Mouse (Mus musculus) NIH3T3 (cell line): ENCODE results near the gene Myh1.

Experiments
- DNase-seq: peaks from one replicate; pipeline ENCODE4 v3.0.0-alpha.2; 2012; ENCODE audit warnings: low read depth

Myh1 gene

DNA sequence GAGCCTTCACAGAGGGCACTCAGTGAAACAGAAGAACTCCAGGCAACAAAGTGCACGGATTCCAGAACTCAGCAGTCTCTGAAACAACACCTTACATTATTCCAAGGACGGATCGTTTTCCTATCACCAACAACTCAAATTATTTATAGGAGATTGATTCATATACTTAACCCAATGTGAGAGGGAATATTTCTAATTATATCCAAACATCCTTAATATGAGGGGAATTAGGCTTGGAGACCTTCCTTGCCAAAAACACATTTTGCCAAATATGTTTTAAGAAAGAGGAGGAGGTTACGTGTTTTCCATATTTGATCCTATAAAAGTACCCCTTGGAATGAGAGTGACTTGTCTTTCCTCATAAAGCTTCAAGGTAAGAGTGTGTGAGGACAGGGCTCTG, at the start of gene Myh1:
Myh1 (plus strand) TSS at position 301 of the 400 bp plus-strand sequence.
- DNase-seq, result no peak

DNA sequence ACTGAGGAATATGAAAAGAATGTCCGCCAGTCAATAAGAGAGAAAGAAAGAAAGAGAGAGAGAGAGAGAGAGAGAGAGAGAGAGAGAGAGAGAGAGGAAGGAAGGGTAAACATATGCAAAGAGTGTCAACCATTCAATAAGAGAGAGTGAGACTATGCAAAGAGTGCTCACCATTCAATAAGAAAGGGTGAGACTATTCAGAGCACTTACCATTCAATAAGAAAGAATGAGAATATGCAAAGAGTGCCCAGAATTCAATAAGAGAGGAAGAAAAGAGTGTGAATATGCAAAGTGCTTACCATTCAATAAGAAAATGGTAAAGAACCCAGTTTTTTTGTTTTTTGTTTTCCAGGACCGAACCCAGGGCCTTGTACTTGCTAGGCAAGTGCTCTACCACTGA, 49.6 kb upstream of the Myh1 start:
- no peak for DNase-seq

DNA sequence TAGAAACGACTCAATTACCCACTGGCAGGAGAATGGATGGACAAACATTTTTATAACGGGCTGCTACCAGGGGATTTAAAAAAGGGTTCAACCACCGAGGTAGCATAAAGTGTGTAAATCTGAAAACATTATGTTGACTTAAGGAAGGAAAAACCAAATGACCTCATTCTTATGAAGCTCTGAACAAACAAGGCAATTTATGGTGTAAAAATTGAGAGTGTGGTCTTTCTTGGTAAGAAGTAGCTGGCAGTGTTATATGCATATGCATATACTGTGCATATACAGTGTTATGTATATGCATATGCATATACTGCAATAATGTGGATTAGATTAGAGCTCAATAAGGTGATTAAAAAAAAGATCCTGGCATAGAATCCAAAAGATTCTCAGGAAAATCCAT, 48.7 kb upstream of the Myh1 start:
- no peak for DNase-seq

DNA sequence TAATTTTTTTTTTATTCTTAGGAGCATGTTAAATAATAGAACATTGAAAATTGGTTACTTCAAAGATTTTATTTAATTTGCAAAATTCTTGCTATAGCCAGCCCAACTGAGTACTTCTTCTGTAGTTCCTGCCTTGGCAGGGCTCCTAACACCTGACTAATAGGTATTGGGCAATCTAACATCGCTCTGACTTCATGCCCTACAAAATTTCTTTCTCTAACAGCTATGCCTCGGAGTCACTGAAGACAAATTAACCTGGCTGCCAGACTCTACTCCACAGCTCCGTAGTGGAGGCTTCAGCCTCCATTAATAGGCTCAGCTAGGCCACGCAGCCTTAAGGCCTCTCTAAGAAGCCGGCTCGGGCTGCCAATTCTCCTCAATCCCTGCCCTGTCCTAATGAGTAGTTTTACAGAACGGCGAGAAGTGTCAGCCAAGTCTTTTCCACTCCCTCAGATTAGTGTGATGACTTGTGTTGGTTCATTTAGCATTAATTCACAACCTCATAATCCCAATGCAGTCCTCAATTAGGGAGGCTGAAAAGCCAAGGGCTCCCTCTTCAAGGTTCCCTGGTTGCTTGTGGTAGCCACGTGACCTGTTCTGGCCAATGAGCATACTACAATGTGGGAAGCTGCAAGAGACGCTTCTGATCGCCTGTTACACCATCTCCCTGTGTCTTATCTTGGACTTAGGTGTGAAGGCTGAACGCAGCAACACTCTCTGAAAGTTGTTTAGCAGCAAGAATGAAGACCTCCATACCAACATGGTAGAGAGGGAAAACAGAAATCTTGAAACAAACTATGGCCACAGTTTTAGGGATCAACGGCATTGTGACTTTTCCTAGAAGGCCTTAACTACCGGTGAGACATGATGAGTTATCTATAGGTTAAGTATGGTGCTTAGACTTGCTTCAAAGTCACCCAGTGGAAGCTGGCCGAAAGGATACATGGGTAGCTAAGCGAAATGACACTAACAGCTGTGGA, 47.9 kb upstream of the Myh1 start:
- peak; percentile 38 for DNase-seq

DNA sequence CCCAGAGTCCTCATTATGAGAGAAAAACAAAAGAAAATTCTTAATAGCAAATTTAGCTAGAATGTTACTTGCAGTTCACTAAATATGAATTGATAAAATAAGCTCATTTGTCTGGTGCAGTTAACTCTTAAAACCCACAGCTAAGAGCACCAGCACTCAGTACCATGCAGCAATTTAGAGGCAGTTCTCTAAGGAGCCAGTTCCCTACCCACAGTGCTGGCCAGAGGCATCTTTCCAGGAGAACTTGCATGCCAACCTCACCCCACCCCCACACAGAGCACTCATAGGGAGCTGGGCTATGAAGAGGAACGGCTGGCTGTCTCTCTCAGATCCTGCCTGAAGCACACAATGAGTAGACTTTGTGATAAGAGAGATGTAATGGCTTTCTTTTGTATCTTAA, 46.7 kb upstream of the Myh1 start:
- peak; percentile 5 for DNase-seq

GRCm38 (mm10) chr11:67153843-67154242, 46.0 kb upstream of the Myh1 start:
- no peak for DNase-seq

DNA sequence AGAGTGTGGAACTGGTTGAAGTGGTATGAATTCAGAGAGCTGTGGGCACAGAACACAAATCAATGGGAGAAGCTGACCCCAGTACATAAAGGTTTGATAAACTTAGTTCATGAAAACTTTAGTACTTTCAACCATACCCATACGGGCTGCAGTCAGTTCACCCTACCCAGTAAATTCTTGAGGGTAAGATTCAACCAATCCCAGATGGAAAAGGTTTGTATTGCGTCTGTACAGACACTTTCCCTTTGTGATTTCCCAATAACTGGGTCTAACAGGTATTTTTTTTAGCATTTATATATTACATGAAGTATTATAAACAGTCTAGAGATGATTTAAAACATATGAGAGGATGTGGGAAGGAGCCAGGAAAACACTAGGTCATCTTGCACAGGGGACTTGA, 44.2 kb upstream of the Myh1 start:
- no peak for DNase-seq

GRCm38 (mm10) chr11:67160131-67160530, 39.7 kb upstream of the Myh1 start:
- no peak for DNase-seq

DNA sequence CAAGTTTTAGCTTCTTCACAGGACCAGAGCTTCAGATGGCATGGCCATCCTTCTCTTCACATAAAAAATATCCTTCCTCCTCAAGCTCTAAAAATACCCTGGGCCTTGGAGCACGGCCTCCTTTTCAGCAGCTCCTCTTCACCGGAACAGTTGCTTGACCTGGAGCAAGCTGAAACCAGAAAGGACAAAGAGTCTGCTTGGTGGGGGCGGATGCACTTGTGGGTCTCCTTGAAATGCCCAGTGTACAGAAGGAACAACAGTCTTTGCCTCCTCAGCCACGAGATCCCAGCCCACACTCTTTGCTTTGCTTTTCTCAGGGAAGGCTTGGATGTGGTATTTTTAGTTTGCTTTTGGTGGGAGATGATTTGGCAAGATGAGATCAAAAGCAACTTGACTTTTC, 36.2 kb upstream of the Myh1 start:
- DNase-seq, result no peak

GRCm38 (mm10) chr11:67164851-67165250, 35.0 kb upstream of the Myh1 start:
- no peak for DNase-seq

DNA sequence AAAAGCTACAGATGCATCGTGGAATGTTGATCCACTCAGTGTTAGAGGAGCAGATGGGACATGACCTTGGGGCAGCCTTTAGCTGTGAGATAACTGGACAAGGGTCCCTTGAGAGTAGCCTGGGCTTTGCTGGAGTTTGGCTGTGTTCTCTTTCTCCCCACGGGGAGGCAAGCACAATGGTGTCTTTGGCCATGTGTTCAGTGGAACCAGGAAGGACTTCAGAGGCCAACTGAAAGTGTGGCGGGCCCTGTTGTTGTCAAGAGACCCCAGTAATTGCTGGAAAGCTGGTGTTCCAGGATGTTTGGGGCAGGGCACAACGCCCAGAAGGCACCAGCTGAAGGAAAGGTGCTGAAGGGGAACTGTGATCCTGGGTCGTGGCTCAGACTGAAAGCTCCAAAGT, 30.6 kb upstream of the Myh1 start:
- no peak for DNase-seq

- DNase-seq, result no peak
Measured at GRCm38 (mm10) chr11:67170727-67171126, 29.1 kb upstream of the Myh1 start, which contains the start of gene Myh2. Myh2 (plus strand) TSS chr11:67171027.

- DNase-seq, result no peak
Measured at GRCm38 (mm10) chr11:67172439-67172838, 27.4 kb upstream of the Myh1 start.

DNA sequence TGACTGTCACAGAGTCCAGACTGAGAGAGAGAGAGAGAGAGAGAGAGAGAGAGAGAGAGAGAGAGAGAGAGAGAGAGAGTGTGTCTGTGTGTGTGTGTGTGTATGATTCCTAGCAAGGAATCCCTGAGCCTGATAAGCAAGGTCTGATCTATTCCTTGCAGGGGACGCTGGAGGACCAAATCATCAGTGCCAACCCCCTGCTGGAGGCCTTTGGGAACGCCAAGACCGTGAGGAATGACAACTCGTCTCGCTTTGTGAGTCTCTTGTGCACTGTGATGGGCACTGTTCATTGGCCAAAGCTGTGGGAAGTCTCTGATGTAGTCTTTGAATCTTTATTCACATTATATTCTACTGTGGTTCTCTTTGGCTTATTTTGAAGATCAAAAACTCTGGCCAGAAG, 23.5 kb upstream of the Myh1 start:
- no peak for DNase-seq

DNA sequence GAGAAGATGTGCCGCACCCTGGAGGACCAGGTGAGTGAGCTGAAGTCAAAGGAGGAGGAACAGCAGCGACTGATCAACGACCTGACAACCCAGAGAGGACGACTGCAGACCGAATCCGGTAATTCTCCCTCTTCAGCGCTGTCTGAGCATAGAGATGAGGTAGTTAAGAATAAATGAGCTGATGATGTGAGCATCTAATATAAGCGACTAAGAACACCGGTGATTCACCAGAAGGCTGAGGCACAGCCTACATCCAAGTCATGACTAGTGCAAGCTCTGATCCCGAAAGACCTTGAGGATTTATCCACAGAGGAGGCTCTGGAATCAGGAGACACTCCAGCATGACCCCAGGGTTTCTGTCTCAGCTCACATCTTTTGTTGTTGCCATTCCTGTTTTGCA, 9.5 kb upstream of the Myh1 start:
- DNase-seq, result no peak

DNA sequence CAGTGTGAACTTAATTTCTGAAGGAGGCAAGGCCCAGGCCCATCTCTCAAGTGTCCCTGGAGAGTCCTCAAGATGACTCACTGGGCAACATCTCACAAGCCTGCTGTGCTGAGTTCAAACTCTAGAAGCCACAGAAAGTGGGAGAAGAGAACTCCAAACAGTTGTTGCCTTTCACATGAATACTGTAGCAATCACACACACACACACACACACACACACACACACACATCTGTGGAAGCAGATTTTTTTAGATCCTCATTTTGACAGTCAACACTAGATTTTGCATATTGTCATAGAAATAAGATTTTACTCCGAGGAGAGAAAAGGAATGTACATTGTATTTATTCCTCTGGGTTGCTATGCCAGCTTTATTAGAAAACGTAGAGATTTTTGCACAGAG, 9.0 kb upstream of the Myh1 start:
- DNase-seq, result no peak

DNA sequence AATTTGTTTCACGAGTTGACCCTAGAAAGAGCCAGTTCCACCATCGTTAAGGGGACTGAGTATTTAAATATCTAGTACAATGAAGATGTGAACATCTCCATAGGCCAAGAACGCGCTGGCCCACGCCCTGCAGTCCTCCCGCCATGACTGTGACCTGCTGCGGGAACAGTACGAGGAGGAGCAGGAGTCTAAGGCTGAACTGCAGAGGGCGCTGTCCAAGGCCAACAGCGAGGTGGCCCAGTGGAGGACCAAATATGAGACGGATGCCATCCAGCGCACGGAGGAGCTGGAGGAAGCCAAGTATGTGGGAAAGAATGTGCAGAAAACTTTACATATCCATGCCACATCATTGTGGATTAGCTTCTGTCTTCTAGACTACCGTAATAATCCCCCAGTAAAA, 8.4 kb upstream of the Myh1 start:
- no peak for DNase-seq

DNA sequence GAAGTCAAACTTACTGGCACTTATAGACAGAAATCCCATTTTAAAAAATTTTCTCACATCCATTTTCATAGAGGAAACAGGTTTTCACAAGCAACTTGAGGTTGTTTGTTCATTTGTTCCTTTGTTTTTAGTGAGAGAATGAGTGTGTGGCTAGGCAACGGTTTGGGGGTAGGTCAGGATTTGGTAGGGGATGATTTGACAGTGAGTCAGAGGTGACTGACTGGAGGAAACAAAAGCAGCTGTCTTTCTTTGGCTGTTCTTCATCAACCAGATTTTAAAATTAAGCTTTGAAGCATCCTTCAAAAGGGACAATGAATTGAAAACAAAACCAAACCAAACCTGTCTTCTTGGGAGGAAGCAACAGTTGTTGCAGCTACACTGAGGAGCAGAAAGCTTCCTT, 531 bp upstream of the Myh1 start:
- DNase-seq, result peak; percentile 19

DNA sequence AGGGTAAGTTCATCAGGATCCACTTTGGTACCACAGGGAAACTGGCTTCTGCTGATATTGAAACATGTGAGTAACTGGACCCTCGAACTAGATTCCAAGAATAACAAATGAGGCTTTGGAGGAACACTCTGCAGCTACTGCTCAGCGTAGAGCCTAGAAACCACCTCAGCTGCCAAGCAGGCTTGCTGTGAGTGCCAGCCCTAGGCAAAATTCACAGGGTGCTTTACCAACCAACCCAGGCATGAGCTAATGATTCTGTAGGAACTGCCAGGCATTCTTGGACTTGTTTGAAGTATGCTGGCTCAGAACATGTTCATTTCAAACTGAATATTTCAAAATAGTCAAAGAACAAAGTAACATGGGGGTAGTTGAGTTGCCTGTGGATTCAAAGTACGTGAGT, 4.9 kb downstream of the Myh1 start:
- no peak for DNase-seq

- peak; percentile 16 for DNase-seq
Measured at GRCm38 (mm10) chr11:67221803-67222202, 22.0 kb downstream of the Myh1 start.

GRCm38 (mm10) chr11:67224466-67224865, 24.6 kb downstream of the Myh1 start:
- peak; percentile 40 for DNase-seq

DNA sequence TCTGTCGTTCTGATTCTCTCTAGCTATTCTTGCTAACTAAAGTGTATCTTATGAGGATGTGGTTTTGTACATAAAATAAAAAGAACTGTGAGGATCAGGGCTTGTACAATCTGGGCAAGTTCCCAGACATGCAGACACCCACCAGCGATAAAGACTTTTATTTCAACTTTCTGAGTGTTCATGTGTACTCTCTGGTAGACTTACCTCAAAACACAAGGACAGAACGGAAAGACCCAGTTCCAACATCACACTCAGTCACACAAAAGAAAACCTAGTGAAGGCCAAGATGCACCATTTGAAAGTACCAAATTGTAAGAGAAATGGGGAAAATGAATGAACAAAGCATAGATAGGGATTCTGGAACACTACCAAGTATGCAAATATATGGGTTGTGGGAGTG, 28.9 kb downstream of the Myh1 start:
- no peak for DNase-seq

DNA sequence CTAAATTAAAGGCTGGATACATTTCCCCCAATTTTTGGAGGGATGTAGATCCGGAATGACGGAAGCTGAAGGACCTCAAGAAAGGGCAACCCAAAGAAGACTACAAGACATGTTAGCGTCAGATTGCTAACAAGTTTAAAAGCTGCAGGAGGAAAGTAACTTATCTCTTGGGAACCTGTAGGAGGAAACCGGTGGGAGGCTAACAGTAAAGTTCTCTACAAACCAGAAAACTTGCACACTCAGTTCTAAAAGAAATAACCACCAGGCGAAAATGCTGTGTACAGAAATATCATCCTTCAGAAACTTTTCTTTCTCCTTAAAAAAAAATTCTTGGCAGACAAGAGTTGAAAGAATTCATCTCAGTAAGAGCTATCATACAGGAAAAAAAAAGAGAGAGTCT, 29.3 kb downstream of the Myh1 start:
- DNase-seq, result no peak

- DNase-seq, result peak; percentile 30
Measured at GRCm38 (mm10) chr11:67229946-67230345, 30.1 kb downstream of the Myh1 start.
